Mouse (Mus musculus): ENCODE data around the gene Gm44511.

DNA sequence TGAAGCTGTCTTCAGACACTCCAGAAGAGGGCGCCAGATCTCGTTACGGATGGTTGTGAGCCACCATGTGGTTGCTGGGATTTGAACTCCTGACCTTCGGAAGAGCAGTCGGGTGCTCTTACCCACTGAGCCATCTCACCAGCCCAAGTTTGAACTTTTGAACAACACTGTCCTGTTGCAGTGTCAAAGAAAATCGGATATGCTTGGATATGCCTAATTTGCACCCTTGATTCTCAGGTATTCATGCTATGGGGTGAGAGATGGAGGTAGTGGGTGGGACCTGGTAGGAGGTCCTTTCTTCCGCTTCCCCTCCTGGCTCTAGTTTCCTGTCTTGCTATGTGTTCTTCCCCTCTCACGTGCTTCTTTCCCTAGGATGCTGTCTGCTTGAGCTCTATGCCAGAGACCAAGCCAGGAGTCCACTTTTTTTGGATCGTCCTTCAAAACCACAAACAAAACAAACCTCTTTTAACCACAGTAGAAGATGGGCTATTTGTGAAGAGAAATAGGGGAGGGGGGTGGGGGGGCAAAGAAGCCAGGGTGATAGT, 20.0 kb upstream of the Gm44511 start:
- TF ChIP-seq POLR2A (IDR thresholded peaks at IDR 0.05; ENCODE audit: extremely low read depth, insufficient read depth, low read length) (no peak), CTCF (IDR thresholded peaks at IDR 0.05; ENCODE audit: low read depth, low read length) (no peak)
